Mouse (Mus musculus): ENCODE data around the gene Evx2. TPM values are rescaled to one million over a fixed set of nuclear protein-coding genes. Genes with fewer than 3 reads are reported as not detected.

Evx2 gene
- total RNA-seq, 2 experiments from 2014 or later = not detected

DNA sequence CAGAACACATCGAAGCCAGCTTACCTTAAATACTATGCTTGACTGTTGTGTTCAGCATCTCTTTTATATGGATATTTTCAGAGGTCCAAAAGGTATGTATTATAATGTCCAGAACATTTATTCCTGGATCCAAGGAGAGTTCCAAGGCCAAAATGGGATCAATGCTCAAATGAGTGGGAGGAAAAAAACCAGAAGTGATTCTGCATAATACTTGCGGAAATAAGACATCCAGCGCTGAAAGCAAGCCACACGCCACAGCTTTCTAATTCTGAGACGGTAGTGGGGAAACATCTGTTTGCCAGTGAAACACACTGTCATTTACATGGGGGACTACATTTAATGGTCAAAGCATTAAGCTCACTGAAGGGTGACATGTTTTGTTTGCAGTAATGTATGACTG lies 16.9 kb downstream of the Evx2 start:
- DNase-seq (ENCODE audit: low spot score in 2 of 2) = no peak

DNA sequence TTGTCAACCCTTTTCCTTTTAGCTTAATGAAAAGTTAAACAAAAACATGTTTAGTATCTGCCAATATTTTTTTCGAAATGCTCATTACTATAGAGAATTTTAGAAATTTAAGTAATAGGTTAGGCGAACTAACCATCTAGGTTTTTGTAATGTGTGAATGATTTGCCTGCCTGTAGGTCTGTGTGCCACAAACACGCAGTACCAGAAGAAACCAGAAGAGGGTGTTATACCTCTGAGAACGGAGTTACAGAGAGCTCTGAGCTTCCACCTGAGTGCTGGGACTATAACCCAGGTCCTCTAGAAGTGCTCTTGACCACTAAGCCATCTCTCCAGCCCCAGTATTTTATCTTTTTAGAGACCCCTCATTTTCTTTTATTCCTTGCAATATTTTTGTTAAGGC lies 23.9 kb downstream of the Evx2 start:
- DNase-seq (ENCODE audit: low spot score in 2 of 2) = no peak

DNA sequence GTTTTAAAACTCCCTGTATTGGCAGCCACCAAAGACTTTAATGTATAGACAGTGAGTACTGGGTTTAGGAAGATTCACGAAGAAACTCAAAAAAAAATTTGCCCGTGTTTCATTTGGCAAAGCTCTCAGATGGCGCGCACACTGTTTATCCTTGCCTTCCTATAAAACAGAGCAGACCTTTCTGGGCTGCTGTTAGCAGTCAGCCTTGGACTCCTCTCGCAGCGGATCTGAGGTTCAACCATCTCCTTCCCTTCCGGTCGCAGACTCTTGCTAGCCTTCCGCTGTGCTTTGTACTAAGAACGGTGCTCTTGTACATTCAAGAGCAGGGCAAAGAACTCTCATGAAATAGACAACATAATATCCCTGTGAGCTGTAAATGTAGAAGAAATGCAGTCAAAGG lies 39.0 kb downstream of the Evx2 start:
- no peak for DNase-seq (ENCODE audit: low spot score in 2 of 2)

DNA sequence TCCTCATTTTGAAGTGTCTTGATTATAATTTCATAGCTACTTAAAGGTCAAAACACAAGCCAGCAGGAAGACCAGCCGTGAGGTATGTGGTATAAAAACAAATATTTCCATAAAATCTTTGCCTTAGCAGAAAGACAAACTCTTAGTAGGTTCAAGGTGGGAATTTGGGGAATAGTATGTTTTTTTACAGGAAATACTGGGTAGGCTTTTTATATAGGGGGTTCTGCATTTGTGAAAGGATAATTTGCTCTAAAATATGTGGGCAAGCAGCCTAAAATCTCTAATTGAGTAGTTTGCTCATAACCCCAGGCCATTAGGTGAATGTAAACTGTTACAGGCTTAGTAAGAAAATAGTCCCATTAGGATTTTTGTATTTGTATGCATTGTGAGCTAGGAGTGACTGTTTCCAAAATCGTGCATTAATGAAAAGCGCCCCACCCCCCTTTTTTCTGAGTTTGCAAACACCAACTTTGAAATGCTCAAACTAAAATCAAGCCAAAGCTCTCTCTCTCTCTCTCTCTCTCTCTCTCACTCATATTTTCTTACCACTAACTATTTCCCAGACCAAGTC lies 39.6 kb downstream of the Evx2 start:
- DNase-seq (ENCODE audit: low spot score in 2 of 2) = no peak

DNA sequence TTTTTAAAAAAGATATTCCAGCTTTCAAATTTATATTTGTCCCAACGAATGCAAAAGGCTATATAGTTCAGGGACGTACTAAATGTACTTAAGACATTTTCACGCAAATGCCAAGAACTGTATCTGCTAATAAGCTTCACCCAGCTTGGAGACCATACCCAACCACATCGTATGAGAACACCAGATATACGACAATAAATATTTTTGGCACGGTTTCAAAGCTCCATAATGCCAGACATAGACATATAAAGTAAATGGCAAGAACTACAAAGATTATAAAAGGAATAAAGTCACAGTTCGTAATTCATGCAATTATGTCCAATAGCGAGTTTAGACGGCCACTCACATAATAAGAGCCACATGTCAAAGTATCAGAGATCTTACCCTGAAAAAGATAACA lies 41.7 kb downstream of the Evx2 start:
- DNase-seq (ENCODE audit: low spot score in 2 of 2) = no peak

DNA sequence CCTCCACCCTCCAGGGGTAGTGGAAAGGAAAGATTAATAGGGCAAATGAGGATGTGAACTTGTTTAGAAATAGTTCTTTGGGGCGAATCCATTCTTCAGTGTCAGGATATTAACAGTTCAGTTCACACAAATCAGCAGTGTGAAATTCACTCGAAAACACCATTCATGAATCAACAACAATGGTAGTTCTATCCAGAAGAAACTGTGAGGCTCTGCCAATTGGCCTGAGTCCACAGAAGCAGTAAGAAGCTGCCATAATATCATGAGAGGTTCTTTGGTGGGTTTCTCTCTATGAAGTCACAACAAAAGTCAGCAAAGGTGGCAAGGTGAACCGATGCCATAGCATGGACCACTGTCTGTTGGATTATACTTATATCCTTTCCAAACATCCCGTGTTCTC lies 48.0 kb downstream of the Evx2 start:
- no peak for DNase-seq (ENCODE audit: low spot score in 2 of 2)

DNA sequence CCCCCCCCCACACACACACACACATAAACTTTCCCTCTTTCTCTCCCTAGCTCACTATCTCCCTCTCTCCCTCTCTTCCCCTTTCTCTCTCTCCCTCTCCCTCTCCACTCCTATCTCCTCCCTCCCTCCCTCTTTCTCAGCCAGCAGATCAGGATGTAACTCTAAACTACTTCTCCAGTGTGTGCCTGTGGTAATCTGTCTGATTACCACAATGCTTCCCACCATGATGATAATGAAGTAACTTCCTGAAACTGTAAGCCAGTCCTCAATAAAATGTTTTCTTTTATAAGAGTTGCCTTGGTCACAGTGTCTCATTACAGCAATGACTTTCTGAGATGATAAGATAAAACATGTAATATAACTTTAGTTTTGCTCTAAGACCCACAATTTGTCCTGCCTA lies 50.0 kb downstream of the Evx2 start:
- DNase-seq (ENCODE audit: low spot score in 2 of 2) = no peak

DNA sequence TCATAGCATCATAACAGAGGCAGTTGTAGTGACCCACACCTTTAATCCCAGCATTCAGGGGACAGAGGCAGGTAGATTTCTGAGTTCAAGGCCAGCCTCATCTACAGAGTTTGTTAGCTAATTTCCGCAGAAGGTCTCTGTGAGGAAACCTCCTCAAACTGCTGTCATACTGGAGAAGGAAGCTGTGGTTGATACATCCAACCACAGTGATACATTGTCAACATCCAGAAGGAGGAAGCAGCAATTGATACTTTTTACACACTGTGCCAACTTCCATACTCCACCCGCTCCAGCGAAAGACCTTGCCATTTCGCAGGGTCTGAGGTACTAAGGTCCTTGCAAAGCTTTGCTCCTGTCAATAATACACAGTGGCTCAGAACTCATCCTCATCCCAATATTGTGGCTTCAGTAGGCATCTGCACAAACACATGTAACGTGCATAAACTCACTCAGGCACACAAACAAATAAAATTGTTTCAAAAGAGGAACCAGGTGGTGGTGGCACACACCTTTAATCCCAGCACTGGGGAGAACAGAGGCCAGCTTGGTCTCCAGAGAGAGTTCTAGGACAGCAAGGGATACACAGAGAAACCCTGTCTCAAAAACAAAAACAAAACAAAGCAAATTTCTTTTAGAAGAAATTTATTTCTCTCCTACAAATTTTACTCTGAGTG lies 53.1 kb downstream of the Evx2 start:
- no peak for DNase-seq (ENCODE audit: low spot score in 2 of 2)

DNA sequence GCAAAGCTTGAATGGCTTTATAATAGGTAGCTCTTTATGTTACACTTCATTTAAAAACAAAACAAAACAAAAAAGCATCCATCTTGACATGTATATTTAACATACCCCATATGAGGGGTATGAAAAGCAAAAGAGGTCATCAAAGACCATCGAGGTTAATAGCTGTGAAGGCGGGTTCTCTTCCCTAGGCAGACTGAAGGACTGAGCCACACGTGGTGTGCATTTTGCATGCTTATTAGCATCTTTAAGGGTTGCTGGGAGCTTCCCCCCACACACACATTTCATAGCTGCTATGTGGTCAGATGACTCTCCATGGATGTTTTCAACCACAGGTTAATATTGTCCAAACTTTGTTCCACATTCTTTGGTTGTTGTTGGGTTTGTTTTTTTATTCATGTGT lies 55.3 kb downstream of the Evx2 start:
- DNase-seq (ENCODE audit: low spot score in 2 of 2) = no peak

Small RNA genes lying within 50 kb of the gene (microRNA-seq; reads per million reads assigned to microRNA genes)
- gene Gm44463 (ENCODE audit: borderline number of aligned reads in 2 of 2) = 0 reads per million in 2 experiments

Other genes with a start within 250 kb of the Evx2 start
- 10 to 100 TPM; 13.2 to 14.3 TPM for gene Lnpk, start 80.1 kb downstream of the Evx2 start, total RNA-seq (2021)
- not detected for gene Hoxd13, start 8.8 kb upstream of the Evx2 start, total RNA-seq (2021)
- not detected for gene Hoxd12, start 15.5 kb upstream of the Evx2 start, total RNA-seq (2021)
- not detected for gene Hoxd11, start 20.0 kb upstream of the Evx2 start, total RNA-seq (2021)
- not detected for gene Hoxd10, start 32.4 kb upstream of the Evx2 start, total RNA-seq (2021)
- gene Hoxd9, start 38.2 kb upstream of the Evx2 start, total RNA-seq (2021) = 1 to 10 TPM; 3.5 to 4.3 TPM
- 10 to 100 TPM; 24.6 to 36.4 TPM for gene Hoxd8, start 45.1 kb upstream of the Evx2 start, total RNA-seq (2021)
- gene Hoxd3, start 52.4 kb upstream of the Evx2 start, total RNA-seq (2021) = under 1 TPM; 0.89 to 0.90 TPM
- gene Hoxd4, start 52.4 kb upstream of the Evx2 start, total RNA-seq (2021) = 10 to 100 TPM; 14.9 to 19.6 TPM
- 1 to 10 TPM; 1.6 to 2.8 TPM for gene Gm28230, start 67.2 kb upstream of the Evx2 start, total RNA-seq (2021)
- gene Hoxd1, start 103.4 kb upstream of the Evx2 start, total RNA-seq (2021) = not detected
- gene Mtx2, start 166.2 kb upstream of the Evx2 start, total RNA-seq (2021) = 10 to 100 TPM; 65.5 to 68.3 TPM

Measured in adrenal gland, adult 18-20 months (tissue).